Mouse (Mus musculus): ENCODE measurements around the gene Ptges3l. TPM values are rescaled to one million over a fixed set of nuclear protein-coding genes. Genes with fewer than 3 reads are reported as not detected.
A peak's percentile ranks its signal among the peaks of the same experiment; 100 is the strongest.

The Ptges3l gene
- polyA plus RNA-seq, 1 experiment from 2014 or later, result 2.5 TPM

GRCm38 (mm10) chr11:101465869-101466551, 40.9 kb upstream of the Ptges3l start, which contains the start of gene Vat1:
Gene Vat1, minus strand, starts transcription at chr11:101466230.
- H3K9ac ChIP-seq, result peak within 1 kb of the TSS; percentile 75
- no peaks in the 10 kb centered on the region for H3K9me3 ChIP-seq
- H3K4me3 ChIP-seq (replicated peaks), result peak within 1 kb of the TSS; percentile 83
- peaks cover 69% of the 10 kb centered on the region for H3K4me1 ChIP-seq
- H3K36me3 ChIP-seq (replicated peaks), result peaks cover 16% of the 10 kb centered on the region
- peak within 1 kb of the TSS; percentile 88 for H3K4me2 ChIP-seq
- peak within 1 kb of the TSS; percentile 88 for H3K27ac ChIP-seq
- WGBS, result 2% methylated on average over 60 of the region's 60 CpGs
- peak; percentile 66 for ATAC-seq (ENCODE audit: low FRiP score)
- H3K27me3 ChIP-seq, result peaks cover 9% of the 10 kb centered on the region; the same call in 1 of the 2 replicates

DNA sequence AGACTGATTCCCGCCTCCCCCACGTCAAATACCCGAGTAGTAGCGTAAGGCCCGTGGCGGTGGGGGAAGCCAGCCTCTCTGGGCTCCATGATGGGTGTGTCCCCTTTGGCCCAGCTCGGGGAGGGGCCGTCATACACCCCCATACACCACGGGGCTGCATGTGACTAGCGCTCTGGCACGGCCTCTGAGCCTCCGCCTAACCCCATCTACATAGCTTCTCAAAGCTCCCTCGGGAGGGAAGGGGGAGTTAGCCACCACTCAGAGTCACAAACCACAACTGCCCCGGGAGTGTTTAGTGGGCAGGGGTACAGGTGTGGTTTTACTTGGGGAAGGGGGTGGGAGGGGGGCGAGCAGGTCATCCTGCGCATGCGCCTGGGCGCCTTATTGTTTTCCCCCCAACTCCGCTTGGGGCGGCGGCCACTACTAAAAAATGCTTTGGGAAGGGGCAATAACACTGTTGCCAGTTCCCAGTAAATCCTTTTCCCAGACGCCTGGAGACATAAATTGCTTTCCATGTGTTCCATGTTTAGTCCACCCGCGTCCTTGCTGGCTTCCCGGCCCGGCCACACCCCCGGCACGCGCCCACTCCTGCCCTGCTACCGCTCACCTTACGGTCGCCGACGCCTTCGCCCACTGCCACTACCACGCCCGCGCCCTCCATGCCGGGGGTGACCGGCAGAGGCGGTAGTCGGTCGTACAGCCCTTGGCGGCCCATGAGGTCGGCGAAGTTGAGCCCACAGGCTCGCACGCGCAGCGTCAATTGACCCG, 40.2 kb upstream of the Ptges3l start:
- H3K27me3 ChIP-seq, result peaks cover 9% of the 10 kb centered on the region; the same call in 1 of the 2 replicates
- under 1% methylated on average over 49 of the region's 51 CpGs for WGBS
- peak; percentile 27 for ATAC-seq (ENCODE audit: low FRiP score)
- peaks cover 64% of the 10 kb centered on the region for H3K4me1 ChIP-seq
- H3K27ac ChIP-seq, result peak overlapping the region; percentile 88
- peak overlapping the region; percentile 88 for H3K4me2 ChIP-seq
- H3K36me3 ChIP-seq (replicated peaks), result peaks cover 22% of the 10 kb centered on the region
- peak overlapping the region; percentile 75 for H3K9ac ChIP-seq
- H3K9me3 ChIP-seq, result no peaks in the 10 kb centered on the region
- peak overlapping the region; percentile 83 for H3K4me3 ChIP-seq (replicated peaks)

- peak within 1 kb of the TSS; percentile 88 for H3K4me2 ChIP-seq
- H3K9me3 ChIP-seq, result no peaks in the 10 kb centered on the region
- peaks cover 62% of the 10 kb centered on the region for H3K4me1 ChIP-seq
- peak within 1 kb of the TSS; percentile 75 for H3K9ac ChIP-seq
- H3K27ac ChIP-seq, result peak within 1 kb of the TSS; percentile 88
- no peak for ATAC-seq (ENCODE audit: low FRiP score)
- WGBS, result 17% methylated on average over 12 of the region's 12 CpGs
- peaks cover 30% of the 10 kb centered on the region for H3K36me3 ChIP-seq (replicated peaks)
- H3K27me3 ChIP-seq, result peaks cover 9% of the 10 kb centered on the region; the same call in 1 of the 2 replicates
- H3K4me3 ChIP-seq (replicated peaks), result peak within 1 kb of the TSS; percentile 83
These were observed 39.3 kb upstream of the Ptges3l start, which contains the start of gene Rnd2 for GRCm38 (mm10) chr11:101464211-101465100. Gene Rnd2, plus strand, starts transcription at chr11:101464999.

GRCm38 (mm10) chr11:101462583-101463440, 37.7 kb upstream of the Ptges3l start:
- peak; percentile 61; the same call in 1 of the 2 replicates for ATAC-seq (ENCODE audit: low FRiP score)
- 40% methylated on average over 13 of the region's 13 CpGs for WGBS

GRCm38 (mm10) chr11:101462141-101462540, 37.0 kb upstream of the Ptges3l start:
- peaks cover 48% of the 10 kb centered on the region for H3K4me1 ChIP-seq
- 78% methylated on average over 14 of the region's 14 CpGs for WGBS
- peak overlapping the region; percentile 88 for H3K4me2 ChIP-seq
- peaks cover 48% of the 10 kb centered on the region for H3K36me3 ChIP-seq (replicated peaks)
- peak overlapping the region; percentile 25; the same call in 1 of the 2 replicates for H3K9ac ChIP-seq
- peak overlapping the region; percentile 36; the same call in 1 of the 2 replicates for H3K27ac ChIP-seq
- no peaks in the 10 kb centered on the region for H3K9me3 ChIP-seq
- H3K4me3 ChIP-seq (replicated peaks), result no peak overlapping the region
- ATAC-seq (ENCODE audit: low FRiP score), result 0 out of 2 replicates have a peak, but pooled peaks have one; percentile 1
- H3K27me3 ChIP-seq, result peaks cover 9% of the 10 kb centered on the region; the same call in 1 of the 2 replicates

More at GRCm38 (mm10) chr11:101462583-101463440, 37.7 kb upstream of the Ptges3l start:
- Histone ChIP-seq H3K4me2 (peak overlapping the region; percentile 88), H3K27me3 (peaks cover 9% of the 10 kb centered on the region; the same call in 1 of the 2 replicates), H3K4me3 (replicated peaks) (peak overlapping the region; percentile 83), H3K36me3 (replicated peaks) (peaks cover 46% of the 10 kb centered on the region), H3K9ac (peak overlapping the region; percentile 25; the same call in 1 of the 2 replicates), H3K9me3 (no peaks in the 10 kb centered on the region), H3K27ac (peak overlapping the region; percentile 36; the same call in 1 of the 2 replicates), H3K4me1 (peaks cover 54% of the 10 kb centered on the region)

GRCm38 (mm10) chr11:101460321-101460720, 35.2 kb upstream of the Ptges3l start:
- Histone ChIP-seq H3K27me3 (peaks cover 5% of the 10 kb centered on the region; the same call in 1 of the 2 replicates), H3K36me3 (replicated peaks) (peaks cover 49% of the 10 kb centered on the region), H3K4me3 (replicated peaks) (no peak overlapping the region), H3K4me1 (peaks cover 39% of the 10 kb centered on the region), H3K9me3 (no peaks in the 10 kb centered on the region), H3K9ac (no peak overlapping the region), H3K4me2 (no peak overlapping the region), H3K27ac (no peak overlapping the region)
- 90% methylated on average over 15 of the region's 15 CpGs for WGBS
- no peak for ATAC-seq (ENCODE audit: low FRiP score)

- 39% methylated on average over 4 of the region's 6 CpGs for WGBS
- Histone ChIP-seq H3K36me3 (replicated peaks) (peaks cover 49% of the 10 kb centered on the region), H3K4me3 (replicated peaks) (no peak overlapping the region), H3K4me1 (peaks cover 38% of the 10 kb centered on the region), H3K27me3 (peaks cover under 1% of the 10 kb centered on the region; the same call in 1 of the 2 replicates), H3K4me2 (no peak overlapping the region), H3K9me3 (no peaks in the 10 kb centered on the region), H3K9ac (no peak overlapping the region), H3K27ac (no peak overlapping the region)
- ATAC-seq (ENCODE audit: low FRiP score), result no peak
These were observed 34.6 kb upstream of the Ptges3l start for GRCm38 (mm10) chr11:101459716-101460115.

DNA sequence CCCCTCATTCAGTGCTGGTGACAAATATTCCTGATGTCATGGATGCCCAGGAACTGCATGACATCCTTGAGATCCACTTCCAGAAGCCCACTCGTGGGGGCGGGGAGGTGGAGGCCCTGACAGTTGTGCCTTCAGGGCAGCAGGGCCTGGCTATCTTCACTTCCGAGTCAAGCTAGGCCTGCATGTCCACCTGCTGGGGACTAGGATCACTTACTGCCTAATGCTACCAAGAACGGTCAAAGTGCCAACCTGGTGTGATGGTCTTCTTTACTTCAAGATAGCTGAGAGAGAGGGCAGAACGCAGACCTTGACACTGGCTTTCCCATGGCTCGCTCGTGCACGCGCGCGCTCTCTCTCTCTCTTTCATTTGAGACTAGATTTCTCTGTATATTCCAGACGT, 33.1 kb upstream of the Ptges3l start:
- Histone ChIP-seq H3K4me1 (peaks cover 27% of the 10 kb centered on the region), H3K4me3 (replicated peaks) (no peak overlapping the region), H3K9ac (no peak overlapping the region), H3K9me3 (no peaks in the 10 kb centered on the region), H3K4me2 (no peak overlapping the region), H3K27ac (no peak overlapping the region), H3K27me3 (no peaks in the 10 kb centered on the region), H3K36me3 (replicated peaks) (peaks cover 49% of the 10 kb centered on the region)
- no peak for ATAC-seq (ENCODE audit: low FRiP score)
- WGBS, result 87% methylated on average over 12 of the region's 12 CpGs

DNA sequence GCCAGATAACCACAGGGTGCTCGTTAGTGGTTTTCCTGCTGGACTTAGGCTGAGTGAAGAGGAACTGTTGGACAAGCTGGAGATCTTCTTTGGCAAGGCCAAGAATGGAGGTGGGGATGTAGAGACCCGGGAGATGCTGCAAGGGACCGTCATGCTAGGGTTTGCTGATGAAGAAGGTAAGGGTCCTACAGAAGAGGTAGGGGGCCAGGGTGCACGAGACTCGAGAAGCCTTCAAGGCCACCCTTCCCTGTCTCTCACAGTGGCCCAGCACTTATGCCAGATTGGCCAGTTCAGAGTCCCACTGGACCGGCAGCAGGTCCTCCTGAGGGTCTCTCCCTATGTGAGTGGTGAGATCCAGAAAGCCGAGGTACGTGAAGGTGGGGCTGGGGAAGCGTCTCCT, 32.5 kb upstream of the Ptges3l start:
- 92% methylated on average over 9 of the region's 9 CpGs for WGBS
- Histone ChIP-seq H3K27me3 (no peaks in the 10 kb centered on the region), H3K27ac (no peak overlapping the region), H3K9ac (no peak overlapping the region), H3K36me3 (replicated peaks) (peaks cover 49% of the 10 kb centered on the region), H3K4me1 (peaks cover 21% of the 10 kb centered on the region), H3K9me3 (no peaks in the 10 kb centered on the region), H3K4me3 (replicated peaks) (no peak overlapping the region), H3K4me2 (no peak overlapping the region)
- no peak for ATAC-seq (ENCODE audit: low FRiP score)

- H3K4me2 ChIP-seq, result no peak overlapping the region
- H3K9me3 ChIP-seq, result no peaks in the 10 kb centered on the region
- ATAC-seq (ENCODE audit: low FRiP score), result no peak
- WGBS, result 94% methylated on average over 7 of the region's 7 CpGs
- H3K9ac ChIP-seq, result no peak overlapping the region
- peaks cover 13% of the 10 kb centered on the region for H3K4me1 ChIP-seq
- peaks cover 31% of the 10 kb centered on the region for H3K36me3 ChIP-seq (replicated peaks)
- H3K4me3 ChIP-seq (replicated peaks), result no peak overlapping the region
- no peaks in the 10 kb centered on the region for H3K27me3 ChIP-seq
- no peak overlapping the region for H3K27ac ChIP-seq
These were observed 30.5 kb upstream of the Ptges3l start for GRCm38 (mm10) chr11:101455627-101456026.

DNA sequence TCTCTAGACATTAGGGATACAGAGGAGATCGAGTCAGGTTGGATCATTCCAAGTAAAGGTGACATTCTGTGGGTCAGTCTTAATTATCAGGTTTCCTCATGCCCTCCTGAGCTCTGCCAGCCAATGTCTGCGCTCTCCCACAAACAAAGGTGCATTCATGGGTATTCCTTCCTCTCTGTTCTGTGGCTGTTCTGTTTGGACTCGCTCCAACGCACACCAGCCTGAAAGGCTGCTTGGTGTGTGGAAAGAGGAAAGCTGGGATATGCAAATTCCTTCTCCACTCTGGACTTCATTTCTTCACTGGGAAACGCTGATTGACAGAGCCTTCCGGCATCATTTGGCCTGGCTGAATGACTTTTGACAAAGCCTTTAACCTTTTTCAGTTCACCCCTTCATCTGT, 29.6 kb upstream of the Ptges3l start:
- H3K4me1 ChIP-seq, result peaks cover 9% of the 10 kb centered on the region
- peak; percentile 55; the same call in 1 of the 2 replicates for ATAC-seq (ENCODE audit: low FRiP score)
- no peaks in the 10 kb centered on the region for H3K27me3 ChIP-seq
- H3K36me3 ChIP-seq (replicated peaks), result peaks cover 22% of the 10 kb centered on the region
- peak overlapping the region; percentile 21 for H3K27ac ChIP-seq
- no peak overlapping the region for H3K9ac ChIP-seq
- no peak overlapping the region for H3K4me3 ChIP-seq (replicated peaks)
- WGBS, result 23% methylated on average over 6 of the region's 6 CpGs
- peak overlapping the region; percentile 6; the same call in 1 of the 2 replicates for H3K4me2 ChIP-seq
- H3K9me3 ChIP-seq, result no peaks in the 10 kb centered on the region

Data from forebrain, embryonic 12.5 days (tissue).